Mouse (Mus musculus): ENCODE measurements around the gene Ago4.
A peak's percentile ranks its signal among the peaks of the same experiment; 100 is the strongest.

Gene Ago4

GRCm38 (mm10) chr4:126512308-126513066, 20.8 kb downstream of the Ago4 start:
- no peak for DNase-seq (ENCODE audit: low spot score)

GRCm38 (mm10) chr4:126511013-126511412, 22.3 kb downstream of the Ago4 start:
- no peak for DNase-seq (ENCODE audit: low spot score)

- DNase-seq (ENCODE audit: low spot score): no peak
These were observed 24.2 kb downstream of the Ago4 start for GRCm38 (mm10) chr4:126509072-126509471.

GRCm38 (mm10) chr4:126508110-126508899, 25.0 kb downstream of the Ago4 start:
- DNase-seq (ENCODE audit: low spot score): no peak

- no peak for DNase-seq (ENCODE audit: low spot score)
These were observed 30.3 kb downstream of the Ago4 start for GRCm38 (mm10) chr4:126502977-126503309.

- DNase-seq (ENCODE audit: low spot score): no peak
These were observed 30.9 kb downstream of the Ago4 start for GRCm38 (mm10) chr4:126502141-126502976.

- no peak for DNase-seq (ENCODE audit: low spot score)
These were observed 34.7 kb downstream of the Ago4 start for GRCm38 (mm10) chr4:126498601-126499000.

GRCm38 (mm10) chr4:126496963-126497362, 36.3 kb downstream of the Ago4 start:
- DNase-seq (ENCODE audit: low spot score): no peak

- no peak for DNase-seq (ENCODE audit: low spot score)
These were observed 37.1 kb downstream of the Ago4 start for GRCm38 (mm10) chr4:126495942-126496790.

- no peak for DNase-seq (ENCODE audit: low spot score)
These were observed 37.8 kb downstream of the Ago4 start for GRCm38 (mm10) chr4:126495453-126495852.

GRCm38 (mm10) chr4:126493416-126493815, 39.9 kb downstream of the Ago4 start:
- no peak for DNase-seq (ENCODE audit: low spot score)

GRCm38 (mm10) chr4:126491977-126492376, 41.3 kb downstream of the Ago4 start:
- no peak for DNase-seq (ENCODE audit: low spot score)

- DNase-seq (ENCODE audit: low spot score): no peak
These were observed 42.5 kb downstream of the Ago4 start for GRCm38 (mm10) chr4:126490726-126491125.

GRCm38 (mm10) chr4:126489811-126490210, 43.5 kb downstream of the Ago4 start:
- no peak for DNase-seq (ENCODE audit: low spot score)

GRCm38 (mm10) chr4:126486217-126486616, 47.1 kb downstream of the Ago4 start:
- no peak for DNase-seq (ENCODE audit: low spot score)

- DNase-seq (ENCODE audit: low spot score): no peak
These were observed 48.2 kb downstream of the Ago4 start for GRCm38 (mm10) chr4:126485065-126485464.

GRCm38 (mm10) chr4:126483874-126484273, 49.4 kb downstream of the Ago4 start:
- no peak for DNase-seq (ENCODE audit: low spot score)

GRCm38 (mm10) chr4:126482951-126483350, 50.3 kb downstream of the Ago4 start:
- no peak for DNase-seq (ENCODE audit: low spot score)

- DNase-seq (ENCODE audit: low spot score): no peak
These were observed 51.8 kb downstream of the Ago4 start for GRCm38 (mm10) chr4:126481461-126481860.

GRCm38 (mm10) chr4:126480288-126480687, 53.0 kb downstream of the Ago4 start:
- DNase-seq (ENCODE audit: low spot score): no peak

GRCm38 (mm10) chr4:126473031-126473430, 60.2 kb downstream of the Ago4 start:
- DNase-seq (ENCODE audit: low spot score): peak; percentile 45

GRCm38 (mm10) chr4:126469334-126469733, 63.9 kb downstream of the Ago4 start:
- DNase-seq (ENCODE audit: low spot score): no peak
